ENCODE assay signal across 7 mouse cellular contexts in the genomic region with DNA sequence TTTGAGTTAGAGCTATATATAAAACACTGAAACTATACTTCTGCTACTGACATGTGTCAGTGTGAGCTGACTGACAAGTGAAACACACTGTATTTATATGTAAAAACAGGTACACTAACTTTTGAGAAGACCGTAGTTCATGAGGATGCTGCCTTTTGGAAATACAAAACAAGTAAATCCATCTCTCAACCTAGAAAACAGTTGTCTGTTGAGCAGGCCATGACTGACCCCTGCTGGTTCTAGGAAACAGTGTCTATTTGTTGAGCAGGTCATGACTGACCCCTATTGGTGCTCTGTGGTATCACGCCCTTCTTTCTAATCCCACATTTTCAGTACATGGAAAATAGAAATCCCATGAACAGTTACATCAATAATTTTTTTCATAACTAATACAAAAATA. TPM values are rescaled to one million over a fixed set of nuclear protein-coding genes. Genes with fewer than 3 reads are reported as not detected.
A peak's percentile ranks its signal among the peaks of the same experiment; 100 is the strongest.
DNase-seq lines count a peak whose midpoint lies in the region; ATAC-seq and TF ChIP-seq lines count a peak whose summit lies in the region.

No protein-coding gene starts in this region.

- CTCF ChIA-PET in Patski (lab: Charles Lee), result interaction anchor here (0.7 to 7.8 kb wide), 23 partner anchors 8 to 789 kb away, joined by 3 to 58 read pairs (median 4); no protein-coding TSS in a partner anchor

- H3K27me3 ChIP-seq in Patski, result no peaks in the 10 kb centered on the region
- no peaks in the 10 kb centered on the region for H3K27me3 ChIP-seq in forebrain, embryonic 14.5 days (replicated peaks; ENCODE audit: control insufficient read depth, insufficient read depth, low read length)

- no peak overlapping the region for H3K9ac ChIP-seq in forebrain, embryonic 14.5 days (ENCODE audit: low read length)

- TF ChIP-seq CTCF in Patski (IDR thresholded peaks at IDR 0.05), result peak; percentile 98

- ATAC-seq in Patski, result peak; percentile 69
- peak; percentile 77; the same call in 1 of the 2 replicates for ATAC-seq in forebrain, embryonic 14.5 days

- in situ Hi-C loops in Patski (cut with MboI; ENCODE audit: low pct_unique_long_range_greater_than_20kb), result loop anchor here (5.0 to 10.0 kb wide), 3 partner anchors 389 to 916 kb away; partner anchors contain the start of gene Adamts17

- POLR2A ChIA-PET in Patski (lab: Charles Lee), result interaction anchor here (1.0 kb wide), 1 partner anchor 413 kb away, joined by 5 read pairs; no protein-coding TSS in a partner anchor

- H3K4me2 ChIP-seq in forebrain, embryonic 14.5 days (ENCODE audit: low read length), result no peak overlapping the region

- intact Hi-C loops in heart, postnatal 14 days (cut with DNase I), result loop anchor here (1.0 to 5.0 kb wide), 4 partner anchors 388 to 924 kb away; no protein-coding TSS in a partner anchor

- H3K4me3 ChIP-seq in forebrain, embryonic 14.5 days (ENCODE audit: low read depth, low read length), result no peak overlapping the region

- H3K9me3 ChIP-seq in forebrain, embryonic 14.5 days (replicated peaks; ENCODE audit: control insufficient read depth, low read length), result no peaks in the 10 kb centered on the region

- H3K27ac ChIP-seq in forebrain, embryonic 14.5 days (ENCODE audit: low read depth, low read length), result no peak overlapping the region

- H3K4me1 ChIP-seq in forebrain, embryonic 14.5 days (ENCODE audit: control insufficient read depth, insufficient read depth, low read length), result no peaks in the 10 kb centered on the region

- no peak for DNase-seq in Patski (ENCODE audit: low read depth, low spot score)
- peak; percentile 76 for DNase-seq in cerebellum, adult 11 months
- peak; percentile 93 for DNase-seq in forebrain, embryonic 14.5 days (ENCODE audit: low spot score)
- peak; percentile 77 to 84 for DNase-seq in heart, postnatal 14 days
- DNase-seq in layer of hippocampus, adult 9-11 months, result peak; percentile 76
- peak; percentile 41 to 81 for DNase-seq in lung, postnatal 4 days
- peak; percentile 73 for DNase-seq in right cerebral cortex, postnatal 14 days

- H3K36me3 ChIP-seq in forebrain, embryonic 14.5 days (ENCODE audit: control insufficient read depth, insufficient read depth, low read length), result peaks cover 5% of the 10 kb centered on the region

- WGBS in forebrain, embryonic 14.5 days, result 24% methylated on average over 2 of the region's 2 CpGs

RNA-seq across cellular contexts. Expression of gene Lrrc28, which starts 14.3 kb away (rescaled TPM):
- 13.0 TPM for polyA plus RNA-seq in Patski (2021)
- 40.2 and 40.5 TPM in 2 replicates for polyA plus RNA-seq in forebrain, embryonic 14.5 days (2014; fragmentation: Nextera tagmentation; extraction: Ambion mirVana)
- 10 to 100 TPM; 15.5 TPM for total RNA-seq in heart, postnatal 14 days (2021)

RNA-seq across cellular contexts. Expression of gene Ttc23, which starts 16.4 kb away (rescaled TPM):
- polyA plus RNA-seq in Patski (2021), result 18.6 TPM
- polyA plus RNA-seq in forebrain, embryonic 14.5 days (2014; fragmentation: Nextera tagmentation; extraction: Ambion mirVana), result 14.5 and 14.7 TPM in 2 replicates
- total RNA-seq in heart, postnatal 14 days (2021), result 10 to 100 TPM; 21.9 to 22.0 TPM
